Mouse (Mus musculus): ENCODE results near the gene Fam102a.

GRCm38 (mm10) chr2:32487124-32487623 is 48.0 kb upstream of the Fam102a start:
- no peak for TF ChIP-seq POLR2A (IDR thresholded peaks at IDR 0.05; ENCODE audit: low read depth, low read length)
- TF ChIP-seq MEF2A (IDR thresholded peaks at IDR 0.05; ENCODE audit: borderline replicate concordance, low read depth, low read length): no peak
- TF ChIP-seq CTCF (conservative IDR thresholded peaks at IDR 0.05 in 1 of 2, IDR thresholded peaks at IDR 0.05 in 1 of 2; ENCODE audit: low read depth in 2 of 2, low read length in 2 of 2): peak; percentile 73 to 85
- TF ChIP-seq EP300 (IDR thresholded peaks at IDR 0.05; ENCODE audit: low read length): no peak; the same call in 1 of the 2 replicates
- TF ChIP-seq BHLHE40 (IDR thresholded peaks at IDR 0.05; ENCODE audit: low read depth, low read length): peak; percentile 86

All from CH12.LX (cell line).